Mouse (Mus musculus): ENCODE data around the gene Eml4.

DNA sequence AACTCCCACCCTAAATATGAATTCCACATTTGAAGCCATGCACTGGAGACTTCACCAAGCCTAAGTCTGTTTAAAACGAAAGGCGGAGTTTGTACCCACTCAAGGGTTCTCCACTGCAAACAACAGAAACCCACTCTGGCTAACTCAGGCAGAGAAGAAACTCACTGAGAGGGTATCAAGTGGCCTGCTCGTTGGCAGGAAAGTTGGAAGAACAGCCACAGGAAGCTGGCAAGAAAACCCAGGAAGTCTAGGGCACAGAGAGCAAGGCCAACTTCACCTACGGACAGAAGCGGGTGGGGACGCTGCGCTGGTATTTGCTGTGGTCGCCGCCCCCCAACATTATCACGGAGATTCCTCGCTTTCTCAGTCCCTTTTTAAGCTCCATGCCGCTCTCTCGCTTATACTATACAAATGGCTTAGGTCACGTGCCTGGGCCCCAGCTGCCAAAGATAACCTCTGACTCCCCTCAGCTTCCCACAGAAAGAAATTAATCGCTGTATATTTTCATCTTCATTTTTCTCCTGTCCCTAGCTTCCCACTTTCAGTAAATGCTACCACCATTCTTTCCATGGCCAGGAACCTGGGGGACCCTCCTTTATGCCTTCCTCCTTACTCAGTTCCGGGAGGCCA lies 9.7 kb upstream of the Eml4 start:
- no peak for TF ChIP-seq GATA1 (IDR thresholded peaks at IDR 0.05; ENCODE audit: borderline replicate concordance, low read length)
- no peak for TF ChIP-seq FLI1 (IDR thresholded peaks at IDR 0.05; ENCODE audit: low read length)

Data from megakaryocyte, embryonic 14.5 days (primary cell).